Mouse (Mus musculus) ZHBTc4 (cell line): ENCODE measurements at regions not wholly inside any gene's neighbourhood (a gene's known extent, or its start where the extent isn't known, plus 50 kb on each side); places are given as distances from the start of the nearest gene placed in this dataset.

Experiments used
- DNase-seq: peaks from one replicate; pipeline ENCODE4 v3.0.0-alpha.2; 2011; ENCODE audit warnings: low read depth, low spot score

GRCm38 (mm10) chr2:48407876-48408275 is 406.0 kb upstream of the Acvr2a start:
- no peak for DNase-seq

GRCm38 (mm10) chr2:48409876-48410275 is 404.0 kb upstream of the Acvr2a start:
- DNase-seq = no peak

GRCm38 (mm10) chr2:48411392-48411791 is 402.5 kb upstream of the Acvr2a start:
- DNase-seq = no peak

GRCm38 (mm10) chr2:48412683-48413440 is 401.0 kb upstream of the Acvr2a start:
- DNase-seq = no peak

- DNase-seq = no peak
Measured at GRCm38 (mm10) chr2:48414596-48415481, 399.1 kb upstream of the Acvr2a start.

- no peak for DNase-seq
Measured at GRCm38 (mm10) chr2:48416207-48416750, 397.6 kb upstream of the Acvr2a start.

GRCm38 (mm10) chr2:48417000-48417596 is 396.8 kb upstream of the Acvr2a start:
- peak; percentile 7 for DNase-seq

- DNase-seq = no peak
Measured at GRCm38 (mm10) chr2:48420791-48421190, 393.1 kb upstream of the Acvr2a start.

- no peak for DNase-seq
Measured at GRCm38 (mm10) chr2:48423861-48424442, 390.0 kb upstream of the Acvr2a start.

- no peak for DNase-seq
Measured at GRCm38 (mm10) chr2:48424562-48424961, 389.3 kb upstream of the Acvr2a start.

GRCm38 (mm10) chr2:48425200-48426090 is 388.5 kb upstream of the Acvr2a start:
- no peak for DNase-seq

- no peak for DNase-seq
Measured at GRCm38 (mm10) chr2:48432545-48432944, 381.4 kb upstream of the Acvr2a start.

- DNase-seq = peak; percentile 19
Measured at GRCm38 (mm10) chr2:48441296-48441990, 372.5 kb upstream of the Acvr2a start.

- no peak for DNase-seq
Measured at GRCm38 (mm10) chr2:48441991-48442544, 371.8 kb upstream of the Acvr2a start.

GRCm38 (mm10) chr2:48445898-48446604 is 367.9 kb upstream of the Acvr2a start:
- peak; percentile 32 for DNase-seq

GRCm38 (mm10) chr2:48446617-48447016 is 367.3 kb upstream of the Acvr2a start:
- DNase-seq = no peak

GRCm38 (mm10) chr2:48449165-48449842 is 364.6 kb upstream of the Acvr2a start:
- DNase-seq = no peak
